Mouse (Mus musculus): ENCODE results near the gene Kcnj4.

Gene Kcnj4

DNA sequence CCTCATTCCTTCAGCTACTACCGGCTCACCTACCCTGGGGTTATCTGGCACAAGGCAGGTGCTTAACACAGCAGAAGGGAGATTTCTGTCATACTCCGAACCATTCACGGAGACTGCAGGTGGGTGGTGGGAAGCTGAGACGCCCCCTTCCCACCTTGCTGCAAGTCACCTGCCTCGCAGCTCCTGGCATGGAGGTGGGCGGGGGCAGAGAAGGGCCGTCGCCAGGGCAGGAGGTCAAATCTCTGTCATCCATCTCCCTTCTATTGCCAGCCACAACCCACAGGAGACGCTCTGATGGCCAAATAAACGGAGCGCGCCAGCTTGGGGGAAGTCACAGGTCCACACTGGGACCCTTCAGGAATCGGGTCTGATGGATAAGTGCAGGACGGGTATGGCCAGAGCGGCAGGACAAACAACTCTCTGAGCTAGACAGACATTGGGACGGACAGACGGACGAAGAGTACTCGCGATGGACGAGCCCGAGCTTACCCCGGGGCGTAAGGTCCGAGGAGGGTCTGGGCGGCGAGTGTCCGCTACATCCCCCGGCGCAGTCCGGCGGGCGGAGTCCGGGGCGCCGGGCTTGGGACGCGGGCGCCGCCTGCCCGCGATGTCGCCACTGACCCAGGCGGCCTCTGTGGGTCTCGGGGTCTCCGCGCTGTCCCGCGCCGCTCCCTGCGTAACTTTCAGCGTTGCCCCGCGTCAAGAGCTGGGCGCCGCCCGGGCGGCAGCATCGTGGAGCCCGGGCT, at the start of gene Kcnj4:
Gene Kcnj4 (minus strand): TSS at position 535 of the 746 bp plus-strand sequence.
- DNase-seq (ENCODE audit: low spot score in 2 of 2), result no peak

DNA sequence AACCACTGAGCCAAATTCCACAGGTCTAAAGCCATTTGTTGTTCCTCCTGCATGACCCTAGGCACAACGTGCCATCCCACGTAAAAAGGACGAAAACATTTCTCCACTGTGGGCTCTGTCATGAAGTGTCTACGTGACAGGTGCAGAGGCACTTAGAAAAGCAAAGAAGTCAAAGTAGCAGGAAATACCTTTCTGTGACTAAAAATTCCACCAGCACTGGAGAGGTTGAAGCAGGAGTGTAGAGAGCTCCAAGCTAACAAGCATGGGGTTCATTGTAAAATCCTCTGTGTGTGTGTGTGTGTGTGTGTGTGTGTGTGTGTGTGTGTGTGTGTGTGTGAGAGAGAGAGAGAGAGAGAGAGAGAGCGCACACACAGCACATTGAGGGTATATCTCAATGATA, 47.5 kb upstream of the Kcnj4 start:
- no peak for DNase-seq (ENCODE audit: low spot score in 2 of 2)

DNA sequence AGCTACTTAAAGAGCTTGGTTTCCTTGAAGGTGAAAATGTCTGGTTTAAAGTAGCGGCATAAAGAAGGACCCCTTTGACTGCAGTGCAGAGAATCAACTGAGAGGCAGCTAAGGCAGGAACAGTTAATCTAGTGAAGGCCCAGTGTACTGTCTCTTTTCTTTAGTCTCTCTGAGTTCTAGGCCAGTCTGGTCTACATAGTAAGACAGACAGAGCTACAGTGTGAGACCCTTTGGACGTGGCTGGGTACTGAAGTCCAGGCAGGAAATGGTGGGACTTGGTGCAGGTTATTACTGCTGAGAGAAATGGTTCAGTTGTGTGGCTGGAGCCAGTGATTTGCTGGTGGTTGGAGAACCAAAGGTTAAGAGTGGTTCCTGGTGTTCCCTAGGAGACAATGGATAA, 43.2 kb upstream of the Kcnj4 start:
- no peak for DNase-seq (ENCODE audit: low spot score in 2 of 2)

DNA sequence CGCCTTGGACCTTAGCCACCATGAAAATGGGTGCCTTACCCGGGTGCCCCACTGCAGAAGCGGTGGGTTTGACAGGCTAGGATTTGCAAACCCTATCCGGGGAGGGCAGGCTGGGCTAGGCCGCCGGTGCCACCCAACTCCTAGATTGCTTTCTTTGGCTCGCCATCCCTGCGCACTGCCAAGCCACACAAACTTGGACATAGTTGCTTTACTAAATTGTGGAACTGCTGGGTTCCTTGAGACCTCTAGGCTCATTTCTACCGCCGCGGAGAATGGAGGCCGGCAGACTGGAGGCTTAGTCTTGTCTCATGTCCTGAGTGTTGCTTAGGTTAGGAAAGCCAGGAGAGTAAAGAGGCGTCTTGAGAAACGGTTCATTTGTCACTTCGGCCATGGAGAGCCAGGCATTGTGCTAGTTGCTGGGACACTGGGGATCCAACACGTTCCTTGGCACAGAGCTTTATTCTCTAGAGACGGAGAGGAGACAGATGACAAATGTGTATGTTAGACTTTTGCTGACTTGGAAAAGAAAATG, 42.3 kb upstream of the Kcnj4 start:
- no peak for DNase-seq (ENCODE audit: low spot score in 2 of 2)

DNA sequence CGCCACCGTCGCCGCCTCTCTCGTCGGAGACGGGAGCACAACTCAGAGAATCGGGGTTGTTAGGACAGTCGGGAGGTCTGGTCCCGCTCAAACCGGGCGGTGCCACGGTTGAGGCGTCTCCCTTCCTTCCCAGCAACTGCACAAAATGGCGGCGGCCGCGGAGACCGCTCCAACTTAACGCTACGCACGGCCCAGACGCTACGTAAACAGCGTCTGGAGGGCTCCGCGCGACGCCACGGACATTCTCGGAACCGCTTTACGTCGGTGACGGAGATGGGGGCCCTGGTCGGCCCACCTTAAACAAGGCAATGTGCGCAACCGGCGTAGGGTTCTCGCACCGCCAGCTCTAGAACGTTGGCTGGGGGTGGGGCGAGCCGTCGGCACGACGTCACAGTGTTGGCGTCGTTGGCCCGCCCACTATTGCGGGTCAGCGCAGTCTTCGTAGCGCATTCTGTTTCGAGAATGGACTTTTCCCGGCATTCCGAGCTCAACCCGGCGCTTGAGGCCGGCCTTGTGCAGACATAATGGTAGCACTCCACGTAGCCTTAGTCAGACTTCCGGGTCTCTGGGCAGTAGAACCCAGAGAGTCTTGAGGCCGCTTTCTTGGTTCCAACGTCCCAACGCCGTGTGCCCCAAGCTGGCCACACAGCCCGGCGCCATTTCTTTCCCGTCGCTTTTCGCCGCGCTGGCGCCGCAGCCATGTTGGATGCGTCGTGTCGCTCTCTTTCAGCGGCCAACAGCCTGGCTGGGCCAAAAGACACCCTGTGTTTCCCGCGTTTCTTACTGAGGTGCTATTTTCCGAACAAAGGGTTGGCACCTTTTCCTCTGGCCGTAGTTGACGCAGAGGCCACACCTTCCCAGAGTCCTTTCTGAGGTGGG, 41.6 kb upstream of the Kcnj4 start, which contains the start of gene Ddx17:
Gene Ddx17 (minus strand): TSS at position 332 of the 879 bp plus-strand sequence.
- DNase-seq (ENCODE audit: low spot score in 2 of 2), result peak; percentile 97 to 99

DNA sequence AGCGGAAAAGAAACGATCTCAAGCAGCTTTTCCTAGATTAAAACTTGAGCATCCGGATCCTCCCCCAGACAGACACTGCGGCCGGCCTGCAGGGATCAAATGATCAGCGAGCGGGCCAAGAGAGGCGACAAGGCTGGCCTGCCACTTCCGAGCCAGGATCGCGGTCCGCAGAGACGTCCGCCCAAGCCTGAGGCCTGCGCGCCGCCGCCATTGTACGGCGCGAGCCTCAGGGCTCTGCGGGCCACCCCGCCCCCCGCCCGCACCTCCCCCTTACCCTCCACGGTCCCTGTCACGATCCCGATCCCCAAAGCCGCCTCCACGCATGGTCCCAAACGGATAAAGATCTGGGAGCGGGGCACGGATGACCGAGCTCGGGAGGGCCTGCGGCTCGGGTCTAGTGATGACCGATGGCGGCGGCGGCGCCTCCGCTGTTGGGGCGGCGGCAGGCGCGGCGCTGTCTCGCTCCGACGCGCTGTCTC, 40.9 kb upstream of the Kcnj4 start:
- DNase-seq (ENCODE audit: low spot score in 2 of 2), result no peak

DNA sequence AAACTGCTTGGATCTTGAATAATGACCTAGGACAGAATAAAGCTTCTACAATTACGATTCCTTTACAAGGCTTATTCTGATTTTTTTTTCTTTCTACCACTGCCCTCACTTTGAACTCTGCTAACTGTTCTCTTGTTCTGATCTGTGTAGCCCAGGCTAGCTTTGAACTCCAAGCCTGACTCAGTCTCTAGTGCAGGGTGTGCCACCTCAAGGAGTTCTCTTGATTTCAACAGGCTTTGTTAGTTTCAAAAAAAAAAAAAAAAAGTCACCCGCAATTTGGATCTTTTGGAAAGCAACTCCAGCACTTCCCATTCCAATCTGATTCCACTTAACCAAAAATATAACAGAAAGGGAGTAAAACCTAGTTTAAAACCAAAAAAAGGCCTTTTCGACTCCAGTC, 40.5 kb upstream of the Kcnj4 start:
- no peak for DNase-seq (ENCODE audit: low spot score in 2 of 2)

DNA sequence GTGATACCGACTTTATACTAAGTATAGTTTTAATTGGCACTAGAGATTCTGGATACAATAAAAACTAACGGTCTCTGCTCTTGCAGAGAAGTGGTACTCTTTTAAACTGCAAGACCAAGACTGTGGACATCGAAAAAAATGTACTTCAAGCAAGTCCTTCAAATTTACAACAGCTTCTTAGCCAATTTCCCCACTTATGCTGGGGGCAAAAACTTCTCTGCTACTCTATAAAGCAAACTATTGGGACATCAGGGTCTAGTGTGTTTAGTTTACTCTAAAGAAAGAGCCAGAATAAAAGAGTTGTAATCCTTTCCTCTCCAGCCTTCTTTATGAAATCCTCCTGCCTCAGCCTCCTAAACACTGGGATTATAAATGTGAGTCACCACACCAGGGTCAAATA, 38.9 kb upstream of the Kcnj4 start:
- no peak for DNase-seq (ENCODE audit: low spot score in 2 of 2)

DNA sequence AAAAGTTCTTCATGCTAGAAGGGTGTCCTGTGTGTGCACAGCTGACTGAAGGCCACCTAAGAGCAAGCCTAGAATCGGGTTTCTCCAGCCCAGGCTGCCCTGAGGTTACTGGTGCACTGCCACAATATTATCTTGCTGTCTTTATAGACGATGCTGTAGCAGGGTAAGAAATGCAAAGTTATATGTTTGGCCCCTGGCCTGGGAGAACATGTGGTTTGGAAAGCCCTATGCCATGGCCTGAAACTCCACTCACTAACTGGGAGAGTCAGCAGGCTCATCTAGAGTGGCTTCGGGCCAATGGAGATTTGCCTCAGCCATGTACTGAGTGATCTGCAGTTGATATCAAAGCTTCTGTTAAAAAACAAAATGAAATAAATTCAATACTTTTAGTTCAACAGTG, 28.8 kb upstream of the Kcnj4 start:
- DNase-seq (ENCODE audit: low spot score in 2 of 2), result no peak

DNA sequence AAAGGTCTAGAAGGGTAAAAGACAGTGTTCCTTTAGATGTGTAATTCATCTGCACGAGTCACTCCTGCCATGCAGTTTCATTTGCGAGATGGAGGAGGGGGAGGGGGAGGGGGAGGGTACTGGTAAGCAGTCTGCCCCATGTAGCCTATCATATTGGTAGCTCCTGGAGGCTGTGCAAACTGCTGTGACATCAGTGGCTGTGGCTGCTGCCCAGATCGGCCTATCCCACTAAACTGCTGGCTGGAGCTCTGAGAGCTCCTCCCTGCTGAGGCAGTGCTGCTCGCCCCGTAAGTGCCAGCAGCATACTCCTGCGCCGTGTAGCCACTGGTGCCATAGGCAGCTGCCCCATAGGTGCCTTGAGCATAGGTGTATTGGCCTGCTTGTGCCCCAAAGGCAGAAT, 24.9 kb upstream of the Kcnj4 start:
- DNase-seq (ENCODE audit: low spot score in 2 of 2), result no peak

DNA sequence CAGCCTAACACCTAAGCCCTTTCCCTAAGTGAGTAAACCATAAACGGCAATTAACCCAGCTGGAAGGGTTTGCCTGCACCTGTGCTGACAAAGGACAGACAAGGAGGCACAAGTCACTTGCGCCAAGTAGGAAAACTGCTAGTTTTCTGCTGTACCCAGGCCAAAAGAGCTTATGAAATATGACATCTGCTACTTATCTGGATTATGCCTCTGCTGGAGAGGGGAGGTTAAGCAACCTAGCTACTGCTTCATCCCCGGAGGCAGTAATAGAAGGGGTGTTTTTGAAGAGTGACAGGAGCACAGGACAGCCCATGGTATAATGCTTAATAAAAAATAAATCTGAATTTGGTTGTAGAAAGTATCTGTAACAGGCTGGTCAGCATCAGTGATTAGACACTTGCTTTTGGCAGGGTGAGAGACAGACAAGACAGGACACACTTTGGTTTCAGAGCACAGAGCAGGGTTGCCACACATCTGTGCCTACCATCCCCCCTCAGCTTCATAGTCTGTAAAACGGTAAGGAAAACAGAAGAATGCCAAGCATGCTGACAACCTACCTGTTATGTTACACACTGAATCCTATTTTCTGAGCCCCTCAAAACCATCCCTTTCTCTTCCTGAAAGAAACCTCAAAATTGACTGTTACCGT, 23.1 kb upstream of the Kcnj4 start:
- no peak for DNase-seq (ENCODE audit: low spot score in 2 of 2)

DNA sequence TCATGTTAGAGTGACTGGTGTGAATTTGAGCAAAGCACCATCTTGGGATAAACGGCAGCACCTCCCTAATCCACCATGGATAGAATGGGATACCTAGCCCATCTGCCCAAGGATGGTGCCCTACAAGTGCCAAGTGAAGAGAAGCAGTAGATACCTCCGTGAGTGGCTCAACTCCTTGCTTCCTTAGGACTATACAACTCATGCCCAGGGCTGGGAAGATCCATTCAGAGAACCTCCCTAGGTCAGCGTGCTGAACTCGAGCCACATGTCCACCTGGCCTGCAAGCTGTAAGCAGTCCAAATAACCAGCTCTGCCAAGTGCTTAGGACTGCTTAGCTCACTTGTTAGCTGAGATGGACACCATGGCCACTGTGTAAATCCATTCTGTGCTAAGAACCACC, 22.2 kb upstream of the Kcnj4 start:
- no peak for DNase-seq (ENCODE audit: low spot score in 2 of 2)

DNA sequence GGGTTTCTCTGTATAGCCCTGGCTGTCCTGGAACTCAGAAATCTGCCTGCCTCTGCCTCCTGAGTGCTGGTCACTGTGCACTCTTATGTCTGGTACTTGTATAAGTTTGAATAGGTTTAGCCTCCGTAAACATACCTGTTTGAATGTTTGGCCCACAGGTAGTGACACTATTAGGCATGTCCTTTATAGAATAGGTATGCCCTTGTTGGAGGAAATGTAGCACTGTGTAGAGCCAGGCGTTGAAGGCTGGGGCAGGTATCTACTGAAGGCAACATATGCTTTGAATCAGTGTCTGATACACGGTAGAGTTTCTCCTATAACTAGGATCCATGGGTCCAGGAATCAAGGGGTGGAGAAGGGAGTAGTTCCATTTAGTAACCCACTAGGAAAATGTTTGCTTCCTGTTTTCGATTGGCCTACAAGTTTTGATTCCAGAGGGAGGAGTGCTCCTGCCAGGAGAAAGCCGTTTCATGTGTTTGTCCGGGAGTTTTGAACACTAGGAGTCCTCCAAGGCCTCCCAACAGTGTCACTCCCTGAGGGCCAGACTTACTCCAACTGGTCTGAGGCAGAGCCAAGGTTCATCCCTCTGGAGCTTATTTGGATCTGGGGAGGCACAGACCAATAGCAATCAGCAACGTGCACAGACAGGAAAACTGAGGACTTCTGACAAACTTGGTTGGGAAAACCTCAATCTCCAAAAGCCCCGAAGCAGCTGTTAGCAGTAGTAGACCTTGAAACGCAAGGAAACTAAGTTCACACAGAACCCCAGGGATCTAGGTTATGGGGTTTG, 21.1 kb upstream of the Kcnj4 start:
- DNase-seq (ENCODE audit: low spot score in 2 of 2), result no peak

DNA sequence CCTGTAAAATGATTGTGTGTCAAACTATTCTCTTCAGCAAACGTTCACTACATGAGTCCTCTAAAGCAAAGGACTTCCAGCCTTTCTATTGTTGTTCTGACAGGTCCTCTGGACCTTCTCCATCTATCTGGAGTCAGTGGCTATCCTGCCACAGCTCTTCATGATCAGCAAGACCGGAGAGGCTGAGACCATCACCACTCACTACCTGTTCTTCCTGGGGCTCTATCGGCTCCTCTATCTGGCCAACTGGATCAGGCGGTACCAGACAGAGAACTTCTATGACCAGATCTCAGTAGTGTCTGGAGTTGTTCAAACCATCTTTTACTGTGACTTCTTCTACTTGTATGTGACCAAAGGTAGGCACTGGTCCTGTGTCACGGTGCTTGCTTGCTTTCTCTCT, 20.5 kb upstream of the Kcnj4 start:
- DNase-seq (ENCODE audit: low spot score in 2 of 2), result no peak

DNA sequence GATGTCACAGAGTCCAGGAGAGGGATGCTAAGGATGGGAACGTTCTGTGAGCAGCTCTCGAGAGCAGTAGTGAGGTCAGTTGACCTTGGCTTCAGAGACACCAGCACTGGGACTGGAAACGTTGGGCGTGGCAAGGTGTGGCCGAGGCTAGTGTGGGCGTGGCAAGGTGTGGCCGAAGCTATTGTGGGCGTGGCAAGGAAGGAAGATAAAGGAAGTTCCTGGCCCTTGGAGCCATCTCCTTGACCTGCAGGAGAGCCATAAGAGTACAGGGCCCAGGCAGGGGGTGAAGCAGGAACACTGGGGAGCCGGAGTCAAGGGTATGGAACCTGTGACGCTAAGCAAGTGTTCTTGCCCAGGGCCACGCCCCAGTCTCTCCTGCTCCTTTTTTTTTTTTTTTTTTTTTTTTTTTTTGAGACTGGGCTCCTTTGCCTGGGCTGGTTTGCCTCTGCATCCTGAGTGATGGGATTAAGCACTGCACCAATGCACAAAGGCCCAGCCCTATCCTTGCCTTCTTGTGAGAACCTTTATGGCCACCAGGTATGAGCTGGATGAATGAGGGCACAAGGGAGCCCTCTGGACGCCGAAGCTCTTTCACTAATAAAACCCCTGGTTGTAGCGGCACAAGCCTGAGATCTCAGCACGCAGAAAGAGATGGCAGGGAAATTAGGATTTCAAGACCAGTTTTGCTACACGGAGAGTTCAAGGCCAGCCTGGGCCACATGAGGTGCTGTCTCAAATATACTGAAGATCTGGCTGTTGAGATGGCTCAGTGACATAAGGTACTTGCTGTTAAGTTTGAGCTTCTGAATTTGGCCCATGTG, 14.6 kb upstream of the Kcnj4 start:
- DNase-seq (ENCODE audit: low spot score in 2 of 2), result no peak

DNA sequence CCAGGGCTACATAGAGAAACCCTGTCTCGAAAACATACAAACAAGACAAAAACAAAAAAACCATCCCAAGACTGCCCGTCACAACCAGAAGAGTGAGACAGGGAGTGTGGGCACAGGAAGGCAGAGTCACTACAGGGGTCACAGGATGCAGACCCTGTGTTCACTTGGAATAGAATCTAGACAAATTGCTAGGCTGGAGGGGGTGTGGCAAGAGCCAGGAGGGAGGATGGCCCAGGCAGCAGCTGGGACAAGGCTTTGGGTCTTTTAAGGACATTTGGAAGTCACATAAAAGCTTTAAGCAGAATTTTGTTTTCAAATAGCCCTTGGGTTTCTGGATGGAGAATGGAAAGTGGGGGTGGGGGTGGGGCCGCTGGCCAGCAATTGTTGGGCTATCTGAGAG, 13.5 kb upstream of the Kcnj4 start:
- no peak for DNase-seq (ENCODE audit: low spot score in 2 of 2)

DNA sequence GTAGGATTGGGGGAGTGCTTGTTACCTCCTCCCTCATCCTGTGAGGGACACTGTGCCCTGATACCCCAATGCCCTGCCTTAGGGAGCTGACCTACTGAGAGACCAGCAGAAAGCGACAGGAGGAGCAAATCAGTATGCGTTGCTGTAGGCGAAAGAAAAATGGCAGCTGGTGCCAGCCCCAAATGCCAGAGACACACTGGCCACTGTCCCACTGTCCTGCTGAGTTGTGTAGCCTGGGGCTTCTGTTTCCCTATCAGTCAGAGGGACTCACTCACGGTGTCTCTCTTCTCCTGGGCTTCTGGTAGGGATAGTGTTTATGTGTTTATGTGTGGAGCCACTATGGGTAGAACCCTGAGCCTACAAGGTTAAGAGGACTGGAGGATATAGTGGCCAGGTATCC, 12.7 kb upstream of the Kcnj4 start:
- DNase-seq (ENCODE audit: low spot score in 2 of 2), result no peak

DNA sequence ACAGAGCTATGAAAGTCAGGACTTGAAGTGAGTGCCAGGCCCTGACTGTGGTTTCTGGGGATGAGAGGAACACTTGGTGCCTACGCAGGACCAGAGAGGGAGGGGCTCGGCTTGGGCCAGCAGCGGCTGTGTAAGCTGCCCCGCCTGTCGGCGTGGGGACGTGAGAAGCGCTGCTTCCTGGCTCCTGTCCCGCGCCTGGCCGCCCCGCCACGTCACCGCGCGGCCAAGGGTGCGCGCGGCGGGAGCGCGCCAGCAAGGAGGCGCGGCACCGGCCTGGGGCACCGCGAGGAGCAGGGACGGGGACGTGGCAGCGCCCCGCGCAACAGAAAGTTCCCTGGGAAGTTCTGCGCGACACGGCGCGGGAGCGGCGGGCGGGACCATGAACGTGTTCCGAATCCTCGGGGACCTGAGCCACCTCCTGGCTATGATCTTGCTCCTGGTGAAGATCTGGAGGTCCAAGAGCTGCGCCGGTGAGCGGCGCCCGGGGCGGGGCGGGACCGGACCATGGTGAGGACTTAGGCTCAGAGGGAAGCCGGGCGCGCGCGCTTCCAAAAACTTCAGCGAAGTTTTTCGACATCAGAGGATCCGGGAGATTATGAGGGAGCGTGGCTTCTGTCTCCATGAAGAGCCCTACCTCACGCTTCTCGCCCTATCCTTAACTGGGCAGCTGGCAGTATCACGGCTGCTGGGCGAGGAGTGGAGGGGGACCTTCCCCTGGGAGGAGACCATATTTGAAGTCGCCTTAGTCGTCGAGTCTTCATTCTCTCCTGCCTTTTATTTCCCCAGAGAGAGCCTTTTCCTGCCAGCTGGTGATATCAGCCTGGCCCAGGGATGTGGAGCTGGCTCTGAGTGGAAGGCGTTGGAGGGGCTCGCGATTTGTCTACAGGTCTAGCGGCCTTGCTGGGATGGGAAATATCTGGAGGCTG, 11.4 kb upstream of the Kcnj4 start, which contains the start of gene Kdelr3:
Gene Kdelr3 (plus strand): TSS at position 241 of the 926 bp plus-strand sequence.
- no peak for DNase-seq (ENCODE audit: low spot score in 2 of 2)

DNA sequence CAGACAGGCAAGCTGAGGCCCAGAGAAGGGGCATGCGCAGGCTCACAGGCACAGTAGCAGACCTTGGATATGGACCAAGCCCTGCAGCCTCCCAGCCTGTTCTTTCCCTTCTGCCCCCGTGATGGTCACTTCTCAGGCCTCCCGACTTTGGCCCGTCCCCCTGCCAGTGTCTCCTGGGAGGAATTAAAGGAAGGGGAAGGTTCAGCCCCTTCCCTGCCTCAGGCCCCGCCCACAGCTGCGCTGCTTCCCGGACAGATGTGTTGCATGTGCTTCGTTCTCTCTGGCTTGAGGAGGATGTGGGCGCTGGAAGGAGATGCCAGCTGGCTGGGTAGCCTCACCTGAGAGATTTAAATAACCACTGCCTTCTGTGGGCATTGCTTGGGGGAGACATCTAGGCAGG, 8.9 kb upstream of the Kcnj4 start:
- no peak for DNase-seq (ENCODE audit: low spot score in 2 of 2)
